Mouse (Mus musculus) forebrain, embryonic 16.5 days (tissue): ENCODE data around the gene Cpsf6. TPM values are rescaled to one million over a fixed set of nuclear protein-coding genes. Genes with fewer than 3 reads are reported as not detected.
A peak's percentile ranks its signal among the peaks of the same experiment; 100 is the strongest.

Experiments
- ATAC-seq: fragments of 200-750 bp; cut with Nextera tagmentation; 2 replicates; pipeline ENCODE4 v1.8.0; 2017; ENCODE audit warnings: mild to moderate bottlenecking, moderate library complexity
- H3K27ac ChIP-seq: fragments of 300-500 bp; sonication (generic); 2 replicates; pipeline ENCODE4 v1.5.1; 2014; ENCODE audit warnings: low read length, control low read depth
- H3K27me3 ChIP-seq: fragments of 300-500 bp; sonication (generic); replicated peaks from 2 replicates; pipeline ENCODE4 v1.6.1; 2014; ENCODE audit warnings: low read length; ENCODE audit not compliant: control insufficient read depth, insufficient read depth
- H3K36me3 ChIP-seq: fragments of 300-500 bp; sonication (generic); 2 replicates; pipeline ENCODE4 v1.6.1; 2014; ENCODE audit not compliant: control insufficient read depth, insufficient read depth
- H3K4me1 ChIP-seq: fragments of 300-500 bp; sonication (generic); replicated peaks from 2 replicates; pipeline ENCODE4 v1.6.1; 2014; ENCODE audit warnings: low read length; ENCODE audit not compliant: control insufficient read depth, insufficient read depth
- H3K4me2 ChIP-seq: fragments of 300-500 bp; sonication (generic); 2 replicates; pipeline ENCODE4 v1.6.1; 2014; ENCODE audit warnings: mild to moderate bottlenecking, low read length, control low read depth
- H3K4me3 ChIP-seq: fragments of 300-500 bp; sonication (generic); replicated peaks from 2 replicates; pipeline ENCODE4 v1.5.1; 2014; ENCODE audit warnings: mild to moderate bottlenecking, low read length, control low read depth
- H3K9ac ChIP-seq: fragments of 300-500 bp; sonication (generic); replicated peaks from 2 replicates; pipeline ENCODE4 v1.6.1; 2014; ENCODE audit warnings: low read depth, low read length, control low read depth
- H3K9me3 ChIP-seq: fragments of 300-500 bp; sonication (generic); 2 replicates; pipeline ENCODE4 v1.6.1; 2016; ENCODE audit warnings: low read length; ENCODE audit not compliant: control insufficient read depth
- WGBS: fragments of 180-500 bp; shearing (Covaris S2); extraction: QIAGEN DNeasy Blood & Tissue Kit; methylation state at CpG from one replicate; pipeline ENCODE4 v1.1.7; 2014; 5-methylcytosine and 5-hydroxymethylcytosine counted together
- polyA plus RNA-seq: library from polyadenylated mRNA; unstranded; fragments of >200 nt; fragmentation: Nextera tagmentation; extraction: Ambion mirVana; gene quantifications from 2 replicates; pipeline ENCODE4 v1.2.1, GENCODE M21; 2015

The Cpsf6 gene
- 203 and 225 TPM in 2 replicates for polyA plus RNA-seq

GRCm38 (mm10) chr10:117379908-117380307, at the start of gene Cpsf6:
Cpsf6 (minus strand) TSS chr10:117380015.
- Histone ChIP-seq H3K36me3 (no peaks in the 10 kb centered on the region), H3K9ac (no peak within 1 kb of the TSS), H3K4me1 (peaks cover 9% of the 10 kb centered on the region), H3K27ac (no peak within 1 kb of the TSS), H3K27me3 (no peaks in the 10 kb centered on the region), H3K4me3 (no peak within 1 kb of the TSS), H3K4me2 (no peak within 1 kb of the TSS), H3K9me3 (no peaks in the 10 kb centered on the region)
- 80% methylated on average over 6 of the region's 6 CpGs for WGBS
- no peak for ATAC-seq

- WGBS = 85% methylated on average over 1 of the region's 1 CpGs
- no peaks in the 10 kb centered on the region for H3K36me3 ChIP-seq
- peaks cover 4% of the 10 kb centered on the region for H3K4me1 ChIP-seq
- H3K27me3 ChIP-seq = no peaks in the 10 kb centered on the region
- no peak overlapping the region for H3K27ac ChIP-seq
- H3K4me2 ChIP-seq = no peak overlapping the region
- no peak overlapping the region for H3K4me3 ChIP-seq
- H3K9ac ChIP-seq = no peak overlapping the region
- H3K9me3 ChIP-seq = no peaks in the 10 kb centered on the region
- no peak for ATAC-seq
Observed at GRCm38 (mm10) chr10:117426615-117426969, 46.8 kb upstream of the Cpsf6 start.

DNA sequence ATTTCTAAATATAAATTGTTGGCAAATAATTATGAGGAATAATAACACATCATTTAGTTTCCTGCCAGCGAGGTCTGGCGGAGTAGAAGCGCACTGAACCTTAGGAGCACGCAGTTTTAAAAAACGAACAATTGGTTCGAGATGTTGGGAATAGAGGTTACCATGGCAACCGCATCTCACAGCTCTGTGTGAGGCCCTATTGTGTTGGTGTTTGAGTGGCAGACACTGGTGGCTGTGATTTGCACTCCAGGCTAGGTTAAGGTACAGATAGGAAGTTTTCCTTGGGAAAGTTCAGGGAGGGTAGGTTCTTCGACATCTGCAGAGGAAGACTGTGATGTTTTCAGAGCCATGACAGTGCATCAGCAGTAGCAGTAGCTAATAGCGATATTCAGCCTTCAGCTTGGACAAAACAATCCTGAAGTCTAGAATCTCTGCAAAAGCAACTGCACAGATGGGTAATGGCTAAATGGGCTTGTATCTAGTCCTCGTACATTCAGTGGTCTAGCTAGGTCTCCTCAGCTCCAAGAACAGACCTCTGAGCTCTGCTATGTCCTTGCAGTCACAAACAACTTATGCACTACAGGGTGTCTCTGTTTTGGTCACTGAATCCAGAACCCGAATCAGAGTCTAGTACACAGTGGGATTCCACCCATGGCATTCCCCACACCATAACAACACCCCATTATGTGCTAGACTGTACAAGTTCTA, 46.2 kb upstream of the Cpsf6 start:
- WGBS = 25% methylated on average over 11 of the region's 11 CpGs
- no peak overlapping the region; the same call in 1 of the 2 replicates for H3K4me2 ChIP-seq
- no peaks in the 10 kb centered on the region for H3K36me3 ChIP-seq
- H3K4me1 ChIP-seq = peaks cover 4% of the 10 kb centered on the region
- peak overlapping the region; percentile 20; the same call in 1 of the 2 replicates for H3K27ac ChIP-seq
- ATAC-seq = peak; percentile 92
- no peak overlapping the region for H3K4me3 ChIP-seq
- H3K9ac ChIP-seq = no peak overlapping the region
- H3K27me3 ChIP-seq = no peaks in the 10 kb centered on the region
- no peaks in the 10 kb centered on the region for H3K9me3 ChIP-seq

- H3K9me3 ChIP-seq = no peaks in the 10 kb centered on the region
- 89% methylated on average over 5 of the region's 5 CpGs for WGBS
- no peaks in the 10 kb centered on the region for H3K36me3 ChIP-seq
- no peak overlapping the region for H3K4me3 ChIP-seq
- ATAC-seq = no peak
- H3K27ac ChIP-seq = no peak overlapping the region
- no peak overlapping the region for H3K9ac ChIP-seq
- no peak overlapping the region for H3K4me2 ChIP-seq
- no peaks in the 10 kb centered on the region for H3K27me3 ChIP-seq
- H3K4me1 ChIP-seq = peaks cover 4% of the 10 kb centered on the region
Observed at GRCm38 (mm10) chr10:117425013-117425412, 45.2 kb upstream of the Cpsf6 start.

DNA sequence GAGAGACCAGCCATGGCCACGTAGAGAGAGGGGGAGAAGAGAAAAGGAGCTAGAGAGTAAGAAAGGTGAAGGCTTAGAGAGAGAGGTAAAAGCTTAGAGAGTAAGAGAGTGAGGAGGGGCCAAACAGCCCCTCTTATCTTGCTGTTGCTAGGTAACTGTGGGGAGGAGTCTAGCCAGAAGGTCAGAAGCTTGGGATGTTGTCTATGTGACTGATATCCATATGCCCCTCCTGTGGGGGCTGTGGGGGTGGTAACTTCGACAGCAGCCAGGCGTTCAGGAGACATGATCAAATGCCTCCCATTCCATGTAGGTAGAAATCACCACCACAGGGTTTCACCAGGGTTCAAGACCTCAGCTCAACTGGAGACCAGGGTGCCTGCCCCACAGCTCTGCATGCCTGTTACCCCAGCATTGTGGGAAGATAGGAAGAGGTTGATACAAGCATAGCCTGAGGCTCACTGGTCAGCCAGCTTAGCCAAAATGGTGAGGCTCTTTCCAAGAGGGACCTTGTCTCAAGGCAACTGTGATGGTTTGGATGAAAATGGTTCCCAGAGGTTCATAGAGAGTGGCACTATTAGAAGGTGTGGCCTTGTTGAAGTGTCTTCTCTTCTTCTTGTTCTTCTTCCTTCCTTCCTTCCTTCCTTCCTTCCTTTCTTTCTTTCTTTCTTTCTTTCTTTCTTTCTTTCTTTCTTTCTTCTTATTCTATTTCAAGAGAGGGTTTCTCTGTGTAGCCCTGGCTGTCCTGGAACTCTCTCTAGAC, 44.5 kb upstream of the Cpsf6 start:
- Histone ChIP-seq H3K9ac (no peak overlapping the region), H3K4me2 (no peak overlapping the region), H3K4me1 (peaks cover 4% of the 10 kb centered on the region), H3K36me3 (no peaks in the 10 kb centered on the region), H3K4me3 (no peak overlapping the region), H3K27ac (no peak overlapping the region), H3K9me3 (no peaks in the 10 kb centered on the region), H3K27me3 (no peaks in the 10 kb centered on the region)
- WGBS = 84% methylated on average over 3 of the region's 3 CpGs
- no peak for ATAC-seq

GRCm38 (mm10) chr10:117423025-117424002, 43.5 kb upstream of the Cpsf6 start:
- Histone ChIP-seq H3K9me3 (no peaks in the 10 kb centered on the region), H3K4me3 (no peak overlapping the region), H3K9ac (no peak overlapping the region), H3K27me3 (no peaks in the 10 kb centered on the region), H3K36me3 (no peaks in the 10 kb centered on the region), H3K27ac (no peak overlapping the region), H3K4me1 (peaks cover 6% of the 10 kb centered on the region), H3K4me2 (no peak overlapping the region)
- no peak for ATAC-seq
- WGBS = 84% methylated on average over 17 of the region's 17 CpGs

DNA sequence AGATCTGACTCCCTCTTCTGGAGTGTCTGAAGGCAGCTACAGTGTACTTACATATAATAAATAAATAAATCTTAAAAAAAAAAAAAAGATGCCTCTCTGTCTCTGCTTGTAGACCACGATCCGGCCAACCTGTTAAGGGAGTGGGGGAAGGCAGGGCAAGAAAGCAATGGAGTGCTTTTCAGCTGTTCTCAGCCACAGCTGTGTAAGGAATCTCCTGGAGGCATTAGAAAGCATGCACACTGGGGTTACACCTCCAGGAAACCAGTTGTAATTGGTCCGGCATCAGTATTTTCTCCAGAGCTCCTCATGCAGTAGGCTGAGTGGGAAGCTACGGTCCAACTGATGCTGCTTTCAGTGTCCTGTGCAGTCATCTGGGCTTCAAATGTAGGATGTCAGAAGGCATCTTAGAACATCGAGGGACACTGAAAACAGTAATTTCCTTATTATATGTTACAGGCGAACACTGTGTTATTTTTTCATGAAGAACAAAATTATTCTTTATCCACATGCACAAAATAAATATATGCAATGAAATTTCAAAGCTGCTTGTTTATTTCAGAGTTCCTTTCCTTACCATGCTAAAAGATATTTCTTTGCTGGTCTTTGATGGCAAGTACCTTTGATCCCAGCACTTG, 42.5 kb upstream of the Cpsf6 start:
- Histone ChIP-seq H3K4me2 (no peak overlapping the region), H3K27ac (no peak overlapping the region), H3K9me3 (no peaks in the 10 kb centered on the region), H3K4me3 (no peak overlapping the region), H3K27me3 (no peaks in the 10 kb centered on the region), H3K4me1 (peaks cover 13% of the 10 kb centered on the region), H3K36me3 (no peaks in the 10 kb centered on the region), H3K9ac (no peak overlapping the region)
- ATAC-seq = no peak
- 87% methylated on average over 6 of the region's 6 CpGs for WGBS

- H3K4me3 ChIP-seq = no peak overlapping the region
- H3K36me3 ChIP-seq = no peaks in the 10 kb centered on the region
- ATAC-seq = no peak
- H3K27ac ChIP-seq = no peak overlapping the region
- no peak overlapping the region for H3K4me2 ChIP-seq
- H3K4me1 ChIP-seq = peaks cover 16% of the 10 kb centered on the region
- no peak overlapping the region for H3K9ac ChIP-seq
- H3K9me3 ChIP-seq = no peaks in the 10 kb centered on the region
- H3K27me3 ChIP-seq = no peaks in the 10 kb centered on the region
- 86% methylated on average over 7 of the region's 7 CpGs for WGBS
Observed at GRCm38 (mm10) chr10:117421283-117422107, 41.7 kb upstream of the Cpsf6 start.
